Mouse (Mus musculus) megakaryocyte, adult 5-6 weeks (primary cell): ENCODE measurements around the gene Gm14214. TPM values are rescaled to one million over a fixed set of nuclear protein-coding genes. Genes with fewer than 3 reads are reported as not detected.

ENCODE experiments used
- ATAC-seq: 2 replicates; pipeline ENCODE4 v1.8.0; 2016; ENCODE audit warnings: mild to moderate bottlenecking, inconsistent platforms; ENCODE audit not compliant: poor library complexity, severe bottlenecking
- total RNA-seq, 2 experiments: library from RNA; stranded (forward) in 1 of 2; stranded (reverse) in 1 of 2; fragments of 153-499, 151-499 nt in 1 of 2; fragments of 221-1000, 200-1000 nt in 1 of 2; gene quantifications; 2 replicates each; pipeline versions ENCODE4 v1.2.3 to v1.2.4; 2015 to 2017

Gene Gm14214
- total RNA-seq, 2 experiments from 2014 or later, result not detected

GRCm38 (mm10) chr2:154732503-154733141 lies 37.2 kb downstream of the Gm14214 start:
- ATAC-seq, result peak; percentile 97

- no peak for ATAC-seq
These were observed 37.9 kb downstream of the Gm14214 start for GRCm38 (mm10) chr2:154731916-154732315.

- ATAC-seq, result no peak
These were observed 39.0 kb downstream of the Gm14214 start for GRCm38 (mm10) chr2:154730841-154731240.

DNA sequence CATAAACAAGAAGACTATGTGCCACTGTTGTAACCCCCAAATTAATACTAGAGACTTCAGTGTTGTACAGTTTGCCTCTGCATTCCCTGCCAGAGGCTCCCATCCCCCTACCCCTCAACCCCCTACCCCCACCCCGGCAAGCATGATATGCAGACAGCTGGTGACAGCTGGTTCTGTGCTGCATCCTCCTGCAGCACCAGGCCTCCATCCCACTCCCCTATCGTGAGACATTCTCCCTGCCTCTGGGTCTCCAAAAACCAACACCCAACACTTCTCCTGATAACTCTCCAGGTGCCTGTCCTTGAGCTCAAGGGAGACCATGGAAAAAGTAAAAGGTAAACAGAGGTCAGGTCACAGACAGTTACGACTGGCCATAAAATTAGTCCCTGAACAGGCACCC lies 40.1 kb downstream of the Gm14214 start:
- no peak for ATAC-seq

GRCm38 (mm10) chr2:154723473-154723872 lies 46.4 kb downstream of the Gm14214 start:
- ATAC-seq, result no peak

GRCm38 (mm10) chr2:154720315-154720714 lies 49.5 kb downstream of the Gm14214 start:
- ATAC-seq, result no peak

Other genes with a start within 250 kb of the Gm14214 start
- gene 1700003F12Rik, start 222.9 kb downstream of the Gm14214 start, total RNA-seq (2015), result not detected in 2 replicates
- not detected in 2 replicates for gene 1700003F12Rik, start 222.9 kb downstream of the Gm14214 start, total RNA-seq (2017)
- gene Actl10, start 218.3 kb downstream of the Gm14214 start, total RNA-seq (2015), result 0.11 TPM in 1 of 2 replicates, not detected in the other
- 0.15 TPM in 1 of 2 replicates, not detected in the other for gene Actl10, start 218.3 kb downstream of the Gm14214 start, total RNA-seq (2017)
- 0.78 and 1.6 TPM in 2 replicates for gene Necab3, start 211.1 kb downstream of the Gm14214 start, total RNA-seq (2015)
- 1.8 and 2.2 TPM in 2 replicates for gene Necab3, start 211.1 kb downstream of the Gm14214 start, total RNA-seq (2017)
- 14.3 and 16.2 TPM in 2 replicates for gene E2f1, start 200.1 kb downstream of the Gm14214 start, total RNA-seq (2015)
- gene E2f1, start 200.1 kb downstream of the Gm14214 start, total RNA-seq (2017), result 7.7 and 9.3 TPM in 2 replicates
- 21.9 and 24.2 TPM in 2 replicates for gene Pxmp4, start 166.3 kb downstream of the Gm14214 start, total RNA-seq (2015)
- gene Pxmp4, start 166.3 kb downstream of the Gm14214 start, total RNA-seq (2017), result 24.4 and 27.1 TPM in 2 replicates
- 2.2 and 2.3 TPM in 2 replicates for gene Zfp341, start 156.7 kb downstream of the Gm14214 start, total RNA-seq (2015)
- gene Zfp341, start 156.7 kb downstream of the Gm14214 start, total RNA-seq (2017), result 1.5 and 1.8 TPM in 2 replicates
- gene 4930519P11Rik, start 156.6 kb downstream of the Gm14214 start, total RNA-seq (2015), result 2.7 TPM in 1 of 2 replicates, not detected in the other
- 0.85 TPM in 1 of 2 replicates, not detected in the other for gene 4930519P11Rik, start 156.6 kb downstream of the Gm14214 start, total RNA-seq (2017)
- gene Chmp4b, start 118.3 kb downstream of the Gm14214 start, total RNA-seq (2015), result 117 and 122 TPM in 2 replicates
- gene Chmp4b, start 118.3 kb downstream of the Gm14214 start, total RNA-seq (2017), result 166 and 187 TPM in 2 replicates
- gene Raly, start 21.1 kb upstream of the Gm14214 start, total RNA-seq (2015), result 86.8 and 92.8 TPM in 2 replicates
- gene Raly, start 21.1 kb upstream of the Gm14214 start, total RNA-seq (2017), result 164 and 176 TPM in 2 replicates
- gene a, start 21.4 kb upstream of the Gm14214 start, total RNA-seq (2015), result 0.39 TPM in 1 of 2 replicates, not detected in the other
- not detected in 2 replicates for gene a, start 21.4 kb upstream of the Gm14214 start, total RNA-seq (2017)
- 109 and 115 TPM in 2 replicates for gene Eif2s2, start 122.9 kb upstream of the Gm14214 start, total RNA-seq (2015)
- 95.9 and 103 TPM in 2 replicates for gene Eif2s2, start 122.9 kb upstream of the Gm14214 start, total RNA-seq (2017)
- gene Gm14226, start 248.2 kb upstream of the Gm14214 start, total RNA-seq (2015), result not detected in 2 replicates
- not detected in 2 replicates for gene Gm14226, start 248.2 kb upstream of the Gm14214 start, total RNA-seq (2017)